Mouse (Mus musculus): ENCODE data around the gene Usp1.
A peak's percentile ranks its signal among the peaks of the same experiment; 100 is the strongest.
"Not testable (repeated sequence)": the region's sequence is repeated elsewhere in the genome, so short reads cannot be mapped to it uniquely, and the experiment has no call there.

Usp1 gene

DNA sequence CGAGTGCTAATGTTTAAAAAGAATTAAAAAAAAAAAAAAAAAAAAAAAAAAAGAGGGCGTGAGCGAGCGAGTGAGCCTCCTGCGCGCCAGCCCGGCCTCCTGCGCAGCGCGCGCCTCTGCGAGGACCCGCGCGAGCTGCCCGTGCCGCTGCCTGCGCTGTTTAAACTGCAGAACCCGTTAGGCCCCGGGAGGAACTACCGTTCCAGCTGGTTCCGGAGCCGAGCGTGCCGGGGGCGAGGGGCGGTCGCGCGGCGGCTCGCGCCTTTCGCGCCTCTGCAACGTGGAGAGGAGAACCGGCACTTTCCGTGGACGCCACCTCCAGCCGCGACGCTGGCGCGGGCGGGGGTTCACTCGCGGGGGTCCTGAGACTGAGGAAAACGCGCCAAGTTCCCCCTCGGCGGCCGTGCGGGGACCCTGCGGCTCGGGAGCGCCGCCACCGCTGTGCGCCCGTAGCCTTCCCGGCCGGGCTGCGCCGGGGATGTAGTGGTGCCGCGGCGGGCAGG lies at the start of gene Usp1:
Gene Usp1 (plus strand): TSS at position 243 of the 503 bp plus-strand sequence.
- DNase-seq = no peak

DNA sequence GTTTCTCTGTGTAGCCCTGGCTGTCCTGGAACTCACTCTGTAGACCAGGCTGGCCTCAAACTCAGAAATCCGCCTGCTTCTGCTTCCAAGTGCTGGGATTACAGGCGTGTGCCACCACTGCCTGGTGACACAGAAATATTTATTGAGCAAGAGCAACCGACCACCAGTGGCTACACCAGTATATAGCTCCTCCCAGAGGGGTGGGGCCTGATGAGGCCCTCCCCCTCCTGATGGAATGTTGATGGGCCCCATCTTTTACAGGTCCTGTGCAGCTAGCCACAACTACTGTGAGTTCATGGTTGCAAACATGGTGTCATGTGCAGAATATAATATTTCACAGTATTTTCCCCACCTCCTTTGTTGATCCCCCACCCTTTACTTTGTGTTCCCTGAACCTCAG lies 40.9 kb upstream of the Usp1 start:
- DNase-seq = no peak

DNA sequence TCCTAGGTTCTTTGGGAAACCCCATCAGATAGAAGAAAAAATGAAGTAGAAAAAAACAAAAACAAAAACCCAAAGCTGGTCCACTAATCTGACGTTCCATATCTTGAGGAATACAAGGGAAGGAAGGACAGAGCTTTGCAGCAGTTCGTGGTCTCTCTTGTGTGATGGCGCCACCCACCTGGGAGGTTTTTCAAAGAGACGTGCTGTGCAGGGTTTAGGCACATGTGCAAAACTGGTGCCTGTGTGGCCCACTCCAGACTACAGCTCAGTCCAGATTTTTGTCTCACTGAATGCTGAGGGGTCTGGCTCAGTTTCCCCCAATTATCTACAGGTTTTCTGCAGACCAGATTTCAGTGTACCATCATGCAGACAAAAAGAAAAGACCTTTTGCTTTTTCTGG lies 37.2 kb upstream of the Usp1 start:
- no peak for DNase-seq

DNA sequence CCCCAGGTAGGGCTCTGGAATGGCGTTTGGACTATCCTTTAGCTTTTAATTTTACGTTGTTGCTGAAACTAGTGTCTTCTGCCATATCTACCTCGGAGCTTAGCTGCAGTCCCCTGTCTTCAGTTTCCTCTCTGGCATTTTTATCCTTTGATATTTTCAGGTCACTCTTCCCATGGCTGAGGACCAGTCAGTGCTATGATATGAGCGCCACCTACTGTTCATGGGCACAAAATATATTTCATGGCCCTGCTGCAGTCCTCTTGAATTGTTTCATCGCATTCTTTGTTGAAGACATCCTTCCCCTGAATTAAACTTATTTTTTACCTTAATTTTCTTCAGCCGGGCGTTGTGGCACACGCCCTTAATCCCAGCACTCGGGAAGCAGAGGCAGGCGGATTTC lies 36.5 kb upstream of the Usp1 start:
- DNase-seq = peak; percentile 65

DNA sequence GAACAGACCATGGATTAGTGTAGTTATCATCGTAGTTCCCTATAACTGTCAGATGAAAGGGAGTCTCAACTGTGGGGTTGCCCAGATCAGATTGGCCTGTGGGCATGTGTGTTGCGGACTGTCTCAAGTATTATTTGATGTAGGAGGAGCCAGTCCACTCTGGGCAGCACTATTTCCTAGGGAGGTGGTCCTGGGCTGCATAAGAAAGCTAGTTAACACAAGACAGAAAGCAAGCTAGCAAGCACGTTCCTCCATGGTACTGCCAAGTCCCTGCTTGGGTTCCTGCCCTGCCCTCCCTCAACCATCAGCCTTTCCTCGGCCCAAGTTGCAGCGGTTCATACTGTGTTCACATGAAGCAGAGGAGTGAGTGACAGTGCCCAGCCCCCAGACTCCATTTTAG lies 13.4 kb upstream of the Usp1 start:
- no peak for DNase-seq

DNA sequence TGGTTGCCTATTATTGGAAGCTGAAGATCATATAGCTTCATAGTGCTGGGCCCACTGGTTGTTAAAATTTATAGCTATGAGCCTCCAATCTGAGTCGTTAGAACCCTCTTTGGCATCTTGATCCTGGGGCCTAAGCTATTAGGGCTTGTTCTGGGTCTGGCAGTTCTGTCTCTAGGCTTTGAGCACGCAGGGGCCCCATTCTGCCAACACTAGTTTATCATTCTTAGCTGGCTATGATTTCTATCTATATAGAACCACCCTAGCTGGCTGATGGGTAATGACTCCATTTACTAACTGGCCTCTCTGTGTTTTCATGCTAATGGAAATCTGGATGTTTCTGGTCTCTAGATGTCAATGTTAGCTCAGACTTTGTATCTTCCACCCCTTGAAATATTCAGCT lies 5.9 kb upstream of the Usp1 start:
- no peak for DNase-seq

DNA sequence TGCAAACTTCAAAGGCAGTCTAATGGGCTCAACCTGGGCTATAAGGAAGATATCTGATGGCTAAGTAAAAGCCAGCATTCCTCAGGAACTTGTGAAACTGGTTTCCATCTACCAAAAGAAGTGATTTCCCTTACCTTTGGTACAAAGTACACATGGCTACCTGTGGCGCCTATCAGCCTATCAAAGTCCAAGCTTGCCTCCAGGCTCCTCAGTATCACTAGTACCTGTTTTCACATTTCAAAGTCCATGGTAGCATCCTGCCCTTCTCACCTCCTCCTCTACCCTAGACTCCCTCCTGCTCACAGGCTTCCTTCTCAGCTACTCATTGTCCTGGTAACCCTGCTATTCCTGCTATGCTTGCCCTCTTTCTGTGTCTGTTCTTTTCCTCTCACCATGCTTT lies 5.4 kb upstream of the Usp1 start:
- no peak for DNase-seq

DNA sequence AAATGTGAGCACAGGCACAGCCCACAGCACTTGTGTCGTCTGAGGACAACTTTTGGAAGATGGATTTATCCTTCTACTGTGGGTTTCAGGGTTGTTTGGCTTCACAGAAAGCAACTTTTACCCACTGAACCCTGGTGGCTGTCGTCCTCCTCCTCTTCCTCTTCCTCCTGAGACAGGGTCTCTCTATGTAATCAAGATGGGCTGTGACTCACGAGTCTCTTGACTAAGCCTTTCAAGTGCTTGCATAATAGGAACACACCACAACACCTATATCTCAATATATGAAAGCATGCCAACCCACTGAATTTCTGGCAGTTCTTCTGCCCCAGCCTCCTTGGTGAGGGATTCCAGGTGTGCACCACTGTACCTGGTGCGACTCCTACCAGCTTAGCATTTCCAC lies 2.7 kb upstream of the Usp1 start:
- DNase-seq = no peak

DNA sequence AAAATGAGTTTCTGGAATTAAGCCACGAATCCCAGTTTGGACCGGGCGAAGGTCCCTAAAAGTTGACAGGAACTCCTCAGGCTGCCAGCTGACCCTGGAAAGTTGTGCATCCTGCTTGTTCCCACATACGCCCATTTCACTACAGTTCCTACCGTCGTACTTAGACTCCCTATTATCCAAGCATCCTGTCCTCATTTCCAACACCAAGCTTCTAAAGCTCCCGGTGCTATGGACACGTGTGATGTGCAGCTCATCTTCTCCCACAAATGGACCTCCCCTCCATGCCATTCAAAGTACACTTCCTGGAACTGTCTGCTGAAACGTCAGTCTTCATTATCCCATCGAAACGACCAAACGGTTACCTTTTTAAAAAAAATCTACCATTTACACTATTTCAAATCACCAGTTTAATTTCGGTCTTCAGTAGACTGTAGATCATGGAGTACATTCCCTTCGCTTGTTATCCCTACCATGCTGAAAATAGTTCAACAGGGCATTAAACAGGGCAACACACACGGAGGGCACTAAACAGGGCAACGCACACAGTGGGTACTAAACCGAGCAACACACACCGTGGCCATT lies 1.5 kb upstream of the Usp1 start:
- peak; percentile 15 for DNase-seq

DNA sequence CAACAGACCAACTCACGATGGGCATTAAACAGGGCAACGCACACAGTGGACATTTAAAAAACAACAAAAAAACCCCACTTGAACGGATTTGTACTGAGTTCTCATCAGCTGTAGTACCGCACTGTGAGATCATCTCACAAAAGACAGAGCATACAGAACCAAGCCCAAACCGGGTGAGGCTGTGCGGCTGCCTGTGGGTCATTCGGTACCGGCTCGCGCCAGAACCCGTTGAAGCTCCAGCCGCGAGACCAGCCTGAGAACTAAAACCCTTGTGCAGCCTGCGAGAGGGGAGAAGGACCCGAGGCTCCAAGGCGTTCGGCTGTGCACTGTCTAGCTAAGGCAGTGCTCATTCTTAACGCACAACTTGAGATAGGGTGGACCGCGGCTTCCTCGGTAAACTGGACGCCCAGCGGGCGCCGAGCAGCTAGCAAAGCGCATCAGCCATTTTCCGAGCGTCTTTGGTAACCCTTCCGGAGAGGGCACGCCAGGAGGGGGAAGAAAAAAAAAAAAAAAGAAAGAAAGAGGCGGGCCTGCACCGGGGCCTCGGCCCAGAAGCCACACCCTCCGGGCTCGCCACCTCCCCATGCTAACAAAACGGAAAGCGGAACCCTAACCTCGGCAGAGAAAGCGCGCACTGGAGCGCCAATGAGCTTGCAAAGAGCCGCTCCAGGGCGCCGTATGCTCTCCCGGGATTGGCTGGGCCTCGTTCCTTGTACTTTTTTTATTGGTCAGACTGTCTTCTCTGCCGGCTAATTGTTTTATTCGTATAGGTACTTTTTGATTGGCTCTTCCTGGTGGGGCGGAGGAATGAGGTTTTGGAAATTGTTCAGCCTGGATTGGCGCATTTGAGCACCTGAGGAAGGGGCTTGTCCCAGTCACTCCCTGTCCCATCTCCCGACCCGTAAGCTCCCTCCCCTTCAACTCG lies 705 bp upstream of the Usp1 start:
- DNase-seq = peak; percentile 98

DNA sequence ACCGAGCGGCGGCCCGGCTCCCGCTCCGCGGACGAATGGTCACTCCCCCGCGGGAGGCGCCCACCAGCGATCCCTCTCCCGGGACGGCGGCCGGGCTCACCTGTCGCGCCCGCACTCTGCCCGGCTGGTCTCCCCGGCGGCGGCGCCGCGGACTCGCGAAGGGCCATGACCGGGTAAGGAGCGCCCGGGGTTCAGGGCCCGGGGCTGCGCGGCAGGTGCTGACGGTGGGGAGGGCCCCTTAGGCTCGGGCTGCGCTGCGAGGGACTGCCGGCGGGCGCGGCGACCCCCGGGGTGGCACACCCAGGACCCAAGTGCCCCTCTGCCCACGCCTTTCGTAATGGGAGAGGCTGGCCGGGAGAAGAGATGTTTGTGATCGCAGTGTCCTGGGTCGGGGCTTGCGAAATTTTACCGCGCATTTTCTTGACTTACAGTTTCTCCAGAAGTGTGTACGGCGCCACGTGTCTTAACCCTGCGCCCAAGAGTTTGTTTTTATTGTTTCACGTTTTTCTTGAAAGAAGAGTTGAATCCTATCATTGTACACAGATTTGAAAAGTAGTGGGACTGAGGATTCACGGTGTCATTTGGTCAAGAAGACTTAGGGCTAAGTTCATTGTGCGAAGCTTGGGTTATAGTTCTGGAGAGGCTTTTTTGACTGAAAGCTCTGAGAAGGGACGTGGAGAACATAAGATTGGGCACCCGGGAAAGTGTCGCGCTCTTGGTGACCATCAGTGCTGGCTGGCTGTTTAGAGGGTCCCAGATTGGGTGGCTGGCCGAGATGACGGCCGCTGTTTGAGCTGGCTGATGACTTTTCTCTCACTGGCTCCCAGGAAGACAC lies 678 bp downstream of the Usp1 start:
- DNase-seq = peak; percentile 7

DNA sequence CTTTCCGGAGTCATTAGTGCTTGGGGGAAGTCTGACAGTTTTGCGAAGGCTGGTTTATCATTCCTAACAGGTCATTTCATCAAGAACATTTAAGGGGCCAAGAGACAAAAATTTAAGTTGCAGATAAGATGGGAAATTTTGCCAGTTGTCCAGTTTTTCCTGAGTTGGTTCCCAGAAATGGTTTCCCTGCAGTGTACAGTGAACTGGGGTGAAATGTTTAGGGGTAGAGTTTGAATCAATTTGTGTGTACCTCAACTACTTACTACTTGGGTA lies 1.2 kb downstream of the Usp1 start:
- DNase-seq = no peak

DNA sequence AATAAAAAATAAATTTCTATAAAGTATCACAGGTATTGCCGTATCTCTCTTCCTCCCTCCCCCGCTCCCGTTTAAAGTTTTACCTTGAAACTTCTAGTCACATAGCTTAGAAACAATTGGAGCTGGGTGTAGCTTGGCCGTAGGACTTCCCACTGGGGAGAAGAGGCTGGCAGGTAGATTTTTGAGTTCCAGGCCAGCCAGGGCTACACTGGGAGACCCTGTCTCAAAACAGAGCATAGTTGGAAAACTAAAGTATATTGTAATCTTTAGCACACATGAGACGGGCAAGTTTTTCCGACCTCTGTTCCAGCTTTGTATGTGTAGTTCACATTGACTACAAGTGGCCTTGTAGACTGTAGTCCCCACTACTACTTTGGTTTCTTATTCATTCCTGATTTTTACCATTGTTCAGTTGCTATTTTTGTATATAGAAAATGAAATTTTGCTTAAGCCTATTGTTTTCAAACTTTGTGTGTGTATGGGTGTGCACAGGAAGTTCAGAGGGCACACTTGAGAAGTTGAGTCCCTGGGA lies 1.7 kb downstream of the Usp1 start:
- DNase-seq = no peak

DNA sequence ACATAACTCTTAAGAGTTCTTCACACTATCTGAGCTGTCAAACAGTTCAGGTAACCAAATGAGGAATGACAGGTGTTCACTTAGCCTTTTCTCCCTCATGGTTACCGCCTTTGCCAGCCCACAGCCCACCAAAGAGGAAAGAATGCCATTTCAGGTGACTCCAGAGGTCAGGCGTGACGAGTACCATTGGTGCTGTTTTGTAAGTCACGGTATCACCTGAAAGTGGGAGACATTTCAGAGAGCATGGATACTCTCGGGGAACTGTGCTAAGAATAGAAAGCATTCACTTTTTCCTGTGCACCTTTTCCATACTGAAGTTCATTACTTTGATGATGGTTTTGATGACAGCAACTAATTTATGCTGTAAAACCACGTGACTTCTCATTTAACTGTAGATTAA lies 12.4 kb downstream of the Usp1 start:
- DNase-seq = no peak

DNA sequence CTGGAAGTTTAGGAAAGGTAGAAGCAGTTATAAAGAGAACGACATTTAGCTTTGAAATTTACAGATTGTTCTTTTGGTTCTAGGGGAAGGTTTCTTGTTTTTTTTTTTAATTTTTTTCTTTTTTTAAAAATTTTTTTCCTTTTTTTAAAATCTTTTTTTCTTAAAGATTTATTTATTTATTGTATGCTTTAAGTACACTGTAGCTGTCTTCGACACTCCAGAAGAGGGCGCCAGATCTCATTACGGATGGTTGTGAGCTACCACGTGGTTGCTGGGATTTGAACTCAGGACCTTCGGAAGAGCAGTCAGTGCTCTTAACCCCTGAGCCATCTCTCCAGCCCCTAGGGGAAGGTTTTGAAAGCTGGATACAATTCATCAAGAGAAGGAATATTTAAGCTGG lies 14.6 kb downstream of the Usp1 start:
- DNase-seq = not testable (repeated sequence)

DNA sequence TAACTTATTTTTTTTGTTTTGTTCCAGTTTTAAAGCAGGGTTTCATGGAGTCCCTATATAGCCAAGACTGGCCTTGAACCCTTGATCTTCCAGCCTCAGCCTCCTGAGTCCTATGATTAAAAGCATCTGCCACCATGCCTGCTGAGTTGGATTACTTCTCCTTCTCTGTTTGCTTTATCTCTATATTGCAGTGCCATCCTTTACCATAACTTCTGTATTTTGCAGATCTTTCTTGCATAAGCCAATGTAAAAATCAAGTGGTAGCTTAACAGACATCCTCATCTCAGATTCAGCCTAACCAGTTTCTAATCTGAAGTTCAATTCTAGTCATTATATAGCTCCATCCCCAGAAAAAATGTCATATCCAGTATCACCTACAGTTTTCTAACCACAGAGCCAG lies 27.0 kb downstream of the Usp1 start:
- no peak for DNase-seq

DNA sequence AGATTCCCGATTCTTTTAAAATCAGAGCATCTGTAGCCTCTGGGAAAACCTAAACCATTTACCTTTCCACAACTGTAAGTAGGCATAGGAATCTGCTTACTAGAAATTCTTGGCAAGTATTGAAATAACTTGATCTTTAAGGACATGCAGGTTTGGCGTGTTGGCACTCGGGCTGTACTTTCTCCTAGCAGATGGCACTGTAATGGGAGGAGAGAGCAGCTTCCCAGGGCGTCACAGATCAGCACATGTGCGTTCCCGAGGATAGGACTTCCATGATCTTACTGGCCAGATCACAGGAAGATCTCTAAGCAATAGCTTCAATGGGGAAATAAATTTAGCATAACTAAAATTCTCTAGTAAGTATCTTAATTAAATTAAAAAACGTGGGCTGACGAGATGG lies 32.4 kb downstream of the Usp1 start:
- no peak for DNase-seq

DNA sequence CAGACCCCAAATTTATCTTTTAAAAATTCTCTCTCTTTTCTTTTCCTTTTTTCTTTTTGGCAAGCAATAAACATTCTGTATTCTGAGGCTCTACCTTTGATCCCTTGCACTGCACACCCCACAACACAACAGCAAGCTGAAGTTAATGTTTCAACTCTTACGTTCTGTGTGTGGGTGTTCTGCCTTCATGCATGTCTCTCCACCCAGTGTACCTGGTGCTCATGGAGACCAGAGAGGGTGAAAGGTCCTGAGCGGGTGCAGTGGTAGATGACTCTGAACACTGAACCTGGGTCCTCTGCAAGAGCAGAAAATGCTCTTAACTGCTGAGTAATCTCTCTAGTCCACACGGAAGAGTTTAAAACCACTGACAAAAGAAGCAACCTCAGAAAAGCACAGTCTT lies 36.6 kb downstream of the Usp1 start:
- DNase-seq = peak; percentile 71

DNA sequence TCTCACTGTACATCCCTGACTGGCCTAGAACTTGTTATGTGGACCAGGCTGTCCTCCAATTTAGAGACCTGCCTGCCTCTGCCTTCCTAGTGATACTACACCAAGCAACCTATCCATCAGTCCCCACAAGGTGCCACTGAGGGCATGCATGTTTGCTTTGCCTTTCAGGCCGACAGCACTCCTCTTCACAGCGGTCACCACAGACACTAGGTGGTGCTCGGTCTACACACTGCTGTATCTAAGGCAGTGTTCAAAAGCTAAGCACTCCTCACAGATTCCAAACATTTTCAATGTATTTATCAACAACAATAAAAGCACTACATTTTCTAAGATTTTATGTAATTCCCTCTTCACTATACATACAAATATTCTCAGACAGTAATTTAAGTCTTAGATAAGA lies 46.3 kb downstream of the Usp1 start:
- DNase-seq = no peak

DNA sequence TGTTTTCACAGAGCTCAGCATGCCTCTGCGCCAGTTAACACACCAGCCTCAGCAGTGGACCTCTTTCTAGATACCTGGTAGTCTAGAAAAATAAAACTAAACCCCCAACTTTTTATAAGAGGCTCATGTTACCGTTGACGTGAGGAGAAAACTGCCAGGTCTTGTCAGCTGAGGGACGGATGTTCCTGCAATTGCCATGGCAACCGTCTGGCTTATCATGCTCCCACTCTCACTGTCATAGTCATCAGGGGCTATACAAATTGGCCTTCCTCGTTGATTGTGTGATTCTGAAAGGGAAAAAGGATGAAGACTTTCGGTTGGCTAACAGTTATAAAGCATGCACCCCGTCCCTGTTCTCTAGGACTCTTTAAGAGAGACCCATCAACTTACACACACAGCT lies 52.1 kb downstream of the Usp1 start:
- DNase-seq = no peak

DNA sequence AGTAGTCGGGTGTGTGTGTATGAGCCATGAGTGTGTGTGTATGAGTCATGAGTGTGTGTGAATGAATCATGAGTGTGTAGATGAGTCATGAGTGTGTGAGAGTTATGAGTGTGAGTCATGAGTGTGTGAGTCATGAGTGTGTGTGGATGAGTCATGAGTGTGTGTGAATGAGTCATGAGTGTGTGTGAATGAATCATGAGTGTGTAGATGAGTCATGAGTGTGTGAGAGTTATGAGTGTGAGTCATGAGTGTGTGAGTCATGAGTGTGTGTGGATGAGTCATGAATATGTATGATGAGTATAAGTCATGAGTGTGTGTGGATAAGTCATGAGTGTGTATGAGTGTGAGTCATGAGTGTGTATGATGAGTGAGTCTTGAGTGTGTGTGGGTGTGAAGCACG lies 54.7 kb downstream of the Usp1 start:
- not testable (repeated sequence) for DNase-seq

DNA sequence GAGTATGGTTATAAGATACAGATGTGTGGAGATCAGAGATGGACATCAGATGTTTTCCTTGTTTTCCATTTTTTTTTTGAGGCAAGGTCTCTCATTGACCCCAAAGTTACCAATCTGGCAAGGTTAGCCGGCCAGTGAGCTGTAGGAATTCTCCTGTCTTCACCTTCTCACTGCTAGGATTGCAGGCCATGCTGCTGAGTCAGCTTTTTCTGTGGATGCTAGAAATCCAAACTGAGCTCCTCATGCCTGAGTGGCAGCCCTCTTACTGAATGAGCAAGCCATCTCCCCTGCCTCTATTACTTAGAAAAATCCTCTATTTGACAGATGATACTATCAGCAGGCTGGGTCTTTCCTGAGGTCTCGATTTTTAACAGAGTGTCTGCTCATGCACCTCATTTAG lies 55.1 kb downstream of the Usp1 start:
- no peak for DNase-seq

DNA sequence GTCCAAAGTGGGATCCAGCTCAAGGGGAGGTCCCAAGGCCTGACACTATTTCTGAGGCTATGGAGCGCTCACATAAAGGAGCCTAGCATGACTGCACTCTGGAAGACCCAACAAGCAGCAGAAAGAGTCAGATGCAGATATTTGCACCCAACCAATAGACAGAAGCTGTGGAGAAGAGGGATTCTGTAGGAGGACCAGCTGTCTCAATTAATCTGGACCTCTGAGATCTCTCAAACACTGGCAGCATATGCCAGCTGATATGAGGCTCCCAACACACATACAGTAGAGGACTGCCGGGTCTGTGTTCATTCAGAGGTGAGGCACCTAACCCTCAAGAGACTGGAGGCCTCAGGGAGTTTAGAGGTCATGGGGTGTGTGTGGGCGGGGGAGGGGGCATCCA lies 56.4 kb downstream of the Usp1 start:
- DNase-seq = not testable (repeated sequence)

DNA sequence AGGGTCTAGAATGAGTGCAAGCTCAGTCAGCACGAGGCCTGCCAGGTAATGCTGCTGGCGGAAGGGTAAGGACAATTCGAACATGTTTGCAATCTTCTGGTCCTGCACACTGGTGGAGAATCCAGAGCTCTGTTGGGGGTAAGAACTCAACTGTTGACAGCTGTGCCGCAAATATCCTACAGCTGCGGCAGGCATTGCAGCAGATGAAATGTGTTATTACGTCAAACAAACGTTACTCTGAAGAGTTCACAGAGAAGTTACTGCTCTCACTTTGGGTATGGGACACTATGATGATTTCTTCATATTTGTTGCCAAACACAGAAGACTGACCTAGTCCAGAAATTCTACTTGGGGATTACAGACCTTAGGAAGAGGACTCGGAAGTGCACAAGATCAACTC lies 61.1 kb downstream of the Usp1 start:
- DNase-seq = no peak
